Comparison of ENCODE assay signal across 19 mouse cellular contexts in genomic region chr17:84724028-84724427, GRCm38 (mm10). TPM values are rescaled to one million over a fixed set of nuclear protein-coding genes. Genes with fewer than 3 reads are reported as not detected.
"Had no signal": no experiment of that assay in that cellular context is flagged by ENCODE, and none has a peak within 500 bp of the region (broad histone marks: within the 10 kb centered on the region; RNA-seq: fewer than 3 reads in every experiment).

No protein-coding gene starts in this region.

- ATAC-seq: intestine, embryonic 16.5 days had no signal

- H3K9ac ChIP-seq: liver, embryonic 13.5 days; stomach, embryonic 15.5 days had no signal

- H3K27me3 ChIP-seq: liver, embryonic 13.5 days; stomach, embryonic 15.5 days had no signal

- H3K4me2 ChIP-seq: liver, embryonic 13.5 days; midbrain, embryonic 11.5 days; stomach, embryonic 15.5 days had no signal

- H3K27ac ChIP-seq: left cerebral cortex, adult 2 months; liver, embryonic 13.5 days; stomach, embryonic 15.5 days had no signal

- H3K4me3 ChIP-seq: left cerebral cortex, adult 2 months; liver, embryonic 13.5 days; stomach, embryonic 15.5 days had no signal

- H3K9me3 ChIP-seq: liver, embryonic 13.5 days; stomach, embryonic 15.5 days had no signal

- H3K4me1 ChIP-seq: stomach, embryonic 15.5 days had no signal

- DNase-seq: kidney, adult 2 months; kidney, postnatal 14 days; layer of hippocampus, postnatal 36 days; liver, embryonic 13.5 days; lung, adult 2 months; lung, postnatal 14 days; lung, postnatal 4 days; midbrain, embryonic 14.5 days; right cerebral cortex, postnatal 14 days; spleen, adult 18-20 months; thymus, postnatal 25 days had no signal

RNA-seq across cellular contexts. Expression of gene Abcg8, which starts 47.9 kb away (rescaled TPM):
- polyA plus RNA-seq: lung, embryonic 16.5 days; midbrain, embryonic 11.5 days; midbrain, postnatal 0 days; neural tube, embryonic 11.5 days; neural tube, embryonic 14.5 days had no signal
